Mouse (Mus musculus): ENCODE data around the gene Hsd3b7. TPM values are rescaled to one million over a fixed set of nuclear protein-coding genes. Genes with fewer than 3 reads are reported as not detected.

Gene Hsd3b7
- 27.4 and 31.8 TPM in 2 replicates for polyA plus RNA-seq (2015; fragmentation: Nextera tagmentation; extraction: Ambion mirVana)

GRCm38 (mm10) chr7:127800435-127801009, at the start of gene Hsd3b7:
TSS of gene Hsd3b7 (plus strand) at chr7:127800604.
- peak within 1 kb of the TSS; percentile 51 for H3K4me2 ChIP-seq
- H3K9me3 ChIP-seq, result no peaks in the 10 kb centered on the region
- 15% methylated on average over 6 of the region's 6 CpGs for WGBS
- H3K9ac ChIP-seq, result no peak within 1 kb of the TSS
- H3K36me3 ChIP-seq, result peaks cover 39% of the 10 kb centered on the region
- no peaks in the 10 kb centered on the region for H3K27me3 ChIP-seq (replicated peaks)
- ATAC-seq (ENCODE audit: insufficient read depth, low FRiP score, low read depth), result peak; percentile 86
- H3K4me3 ChIP-seq (replicated peaks), result peak within 1 kb of the TSS; percentile 31
- H3K4me1 ChIP-seq, result peaks cover 16% of the 10 kb centered on the region; the same call in 1 of the 2 replicates
- peak within 1 kb of the TSS; percentile 8; the same call in 1 of the 2 replicates for H3K27ac ChIP-seq

- Histone ChIP-seq H3K27ac (no peak overlapping the region), H3K36me3 (peaks cover 53% of the 10 kb centered on the region), H3K9me3 (no peaks in the 10 kb centered on the region), H3K4me2 (no peak overlapping the region), H3K27me3 (replicated peaks) (no peaks in the 10 kb centered on the region), H3K4me3 (replicated peaks) (no peak overlapping the region), H3K9ac (no peak overlapping the region), H3K4me1 (peaks cover 19% of the 10 kb centered on the region)
- WGBS, result 91% methylated on average over 5 of the region's 5 CpGs
- no peak for ATAC-seq (ENCODE audit: insufficient read depth, low FRiP score, low read depth)
These were observed 48.8 kb upstream of the Hsd3b7 start for GRCm38 (mm10) chr7:127751619-127752018.

DNA sequence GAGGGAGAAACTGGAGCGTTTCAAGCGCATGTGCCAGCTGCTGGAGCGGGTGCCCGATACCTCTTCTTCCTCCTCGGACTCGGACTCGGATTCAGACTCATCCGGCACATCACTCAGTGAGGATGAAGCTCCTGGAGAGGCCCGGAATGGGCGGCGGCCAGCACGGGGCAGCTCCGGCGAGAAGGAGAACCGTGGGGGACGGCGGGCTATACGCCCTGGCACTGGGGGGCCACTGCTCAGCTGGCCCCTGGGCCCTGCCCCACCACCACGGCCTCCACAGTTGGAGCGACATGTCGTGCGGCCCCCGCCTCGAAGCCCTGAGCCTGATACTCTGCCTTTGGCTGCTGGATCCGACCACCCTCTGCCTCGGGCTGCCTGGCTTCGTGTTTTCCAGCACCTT, 48.3 kb upstream of the Hsd3b7 start:
- peaks cover 56% of the 10 kb centered on the region for H3K36me3 ChIP-seq
- 93% methylated on average over 27 of the region's 27 CpGs for WGBS

GRCm38 (mm10) chr7:127753158-127753557, 47.2 kb upstream of the Hsd3b7 start:
- Histone ChIP-seq H3K27ac (no peak overlapping the region), H3K36me3 (peaks cover 61% of the 10 kb centered on the region)
- ATAC-seq (ENCODE audit: insufficient read depth, low FRiP score, low read depth), result no peak

More for the DNA sequence above, 48.3 kb upstream of the Hsd3b7 start:
- H3K9ac ChIP-seq, result no peak overlapping the region
- H3K27ac ChIP-seq, result no peak overlapping the region
- no peak overlapping the region for H3K4me2 ChIP-seq
- no peak for ATAC-seq (ENCODE audit: insufficient read depth, low FRiP score, low read depth)
- H3K4me3 ChIP-seq (replicated peaks), result no peak overlapping the region
- H3K27me3 ChIP-seq (replicated peaks), result no peaks in the 10 kb centered on the region
- H3K4me1 ChIP-seq, result peaks cover 19% of the 10 kb centered on the region
- no peaks in the 10 kb centered on the region for H3K9me3 ChIP-seq

DNA sequence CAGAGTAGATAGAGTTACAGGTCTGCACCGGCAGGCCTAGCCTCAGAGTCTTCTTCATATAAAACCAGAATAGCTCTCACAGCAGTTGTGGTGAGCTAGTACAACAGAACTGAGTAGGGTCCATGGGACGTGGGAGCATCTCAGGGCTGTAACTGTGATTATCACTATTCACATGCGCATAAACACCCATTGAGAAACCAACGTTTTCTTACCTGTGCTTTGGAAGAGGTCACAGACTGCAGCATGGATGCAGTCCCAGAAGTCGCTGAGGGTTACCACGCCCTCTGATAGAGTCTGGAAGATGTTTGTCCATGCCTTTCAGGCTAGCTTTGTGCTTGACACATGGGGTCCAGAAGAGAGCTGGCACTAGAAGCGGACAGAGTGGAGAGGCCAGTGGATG, 46.7 kb upstream of the Hsd3b7 start:
- H3K9me3 ChIP-seq, result no peaks in the 10 kb centered on the region
- peaks cover 55% of the 10 kb centered on the region for H3K36me3 ChIP-seq
- H3K4me1 ChIP-seq, result 0 out of 2 replicates have a peak, but pooled peaks cover 7% of the 10 kb centered on the region
- no peak overlapping the region for H3K9ac ChIP-seq
- H3K4me2 ChIP-seq, result no peak overlapping the region
- H3K4me3 ChIP-seq (replicated peaks), result no peak overlapping the region
- no peaks in the 10 kb centered on the region for H3K27me3 ChIP-seq (replicated peaks)
- H3K27ac ChIP-seq, result no peak overlapping the region
- 80% methylated on average over 7 of the region's 7 CpGs for WGBS
- no peak for ATAC-seq (ENCODE audit: insufficient read depth, low FRiP score, low read depth)

More at GRCm38 (mm10) chr7:127753158-127753557, 47.2 kb upstream of the Hsd3b7 start:
- H3K9me3 ChIP-seq, result no peaks in the 10 kb centered on the region
- 63% methylated on average over 5 of the region's 5 CpGs for WGBS
- no peak overlapping the region for H3K4me3 ChIP-seq (replicated peaks)
- no peaks in the 10 kb centered on the region for H3K27me3 ChIP-seq (replicated peaks)
- peaks cover 8% of the 10 kb centered on the region; the same call in 1 of the 2 replicates for H3K4me1 ChIP-seq
- H3K4me2 ChIP-seq, result no peak overlapping the region
- H3K9ac ChIP-seq, result no peak overlapping the region

DNA sequence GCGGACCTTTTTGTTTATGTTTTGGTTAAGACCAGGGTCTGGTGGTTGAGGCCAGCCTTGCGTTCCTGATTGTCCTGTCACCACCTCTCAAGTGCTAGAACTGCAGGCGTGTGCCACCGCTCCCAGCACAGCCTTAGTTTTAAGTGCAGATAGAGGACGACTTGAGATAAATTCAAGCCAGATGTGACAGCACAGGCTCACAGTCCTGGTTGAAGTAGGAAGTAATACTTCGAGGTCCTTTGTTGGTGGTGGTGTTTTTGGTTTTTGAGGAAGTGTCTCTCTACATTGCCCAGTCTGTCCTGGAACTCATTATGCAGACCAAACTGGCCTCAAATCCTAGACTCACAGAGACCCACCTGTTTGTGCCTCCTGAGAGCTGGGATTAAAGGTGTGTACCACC, 40.7 kb upstream of the Hsd3b7 start:
- no peak overlapping the region for H3K9ac ChIP-seq
- H3K4me1 ChIP-seq, result peaks cover 11% of the 10 kb centered on the region; the same call in 1 of the 2 replicates
- no peaks in the 10 kb centered on the region for H3K27me3 ChIP-seq (replicated peaks)
- no peak overlapping the region for H3K4me3 ChIP-seq (replicated peaks)
- peaks cover 31% of the 10 kb centered on the region for H3K36me3 ChIP-seq
- H3K4me2 ChIP-seq, result no peak overlapping the region
- peak overlapping the region; percentile 12; the same call in 1 of the 2 replicates for H3K27ac ChIP-seq
- no peak for ATAC-seq (ENCODE audit: insufficient read depth, low FRiP score, low read depth)
- no peaks in the 10 kb centered on the region for H3K9me3 ChIP-seq
- 46% methylated on average over 6 of the region's 6 CpGs for WGBS

GRCm38 (mm10) chr7:127760478-127760877, 39.9 kb upstream of the Hsd3b7 start:
- Histone ChIP-seq H3K4me1 (peaks cover 11% of the 10 kb centered on the region; the same call in 1 of the 2 replicates), H3K4me3 (replicated peaks) (no peak overlapping the region), H3K36me3 (peaks cover 34% of the 10 kb centered on the region), H3K9ac (no peak overlapping the region), H3K27me3 (replicated peaks) (no peaks in the 10 kb centered on the region), H3K4me2 (no peak overlapping the region), H3K9me3 (no peaks in the 10 kb centered on the region), H3K27ac (no peak overlapping the region; the same call in 1 of the 2 replicates)
- 68% methylated on average over 3 of the region's 3 CpGs for WGBS
- ATAC-seq (ENCODE audit: insufficient read depth, low FRiP score, low read depth), result no peak

DNA sequence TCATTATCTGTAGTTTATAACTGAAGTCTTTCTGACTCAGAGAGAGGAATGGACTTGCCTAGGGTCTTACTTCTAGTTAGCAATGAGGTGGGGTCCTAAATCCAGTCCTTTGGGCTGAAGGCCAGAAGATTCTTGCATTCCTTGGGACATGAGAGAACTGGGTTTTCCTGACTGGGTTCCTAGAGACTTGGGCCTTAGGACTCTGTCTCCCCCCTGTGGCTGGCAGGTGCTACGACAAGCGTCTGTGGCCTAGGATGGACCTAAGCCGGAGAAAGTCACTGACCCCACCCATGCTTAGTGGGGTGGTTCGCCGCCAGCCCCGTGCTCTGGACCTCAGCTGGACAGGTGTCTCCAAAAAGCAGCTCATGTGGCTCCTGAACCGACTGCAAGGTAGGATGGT, 39.4 kb upstream of the Hsd3b7 start:
- H3K27ac ChIP-seq, result no peak overlapping the region
- 30% methylated on average over 7 of the region's 7 CpGs for WGBS
- ATAC-seq (ENCODE audit: insufficient read depth, low FRiP score, low read depth), result peak; percentile 57; the same call in 1 of the 2 replicates
- no peaks in the 10 kb centered on the region for H3K27me3 ChIP-seq (replicated peaks)
- H3K9ac ChIP-seq, result no peak overlapping the region
- H3K4me2 ChIP-seq, result no peak overlapping the region
- no peaks in the 10 kb centered on the region for H3K9me3 ChIP-seq
- peaks cover 39% of the 10 kb centered on the region for H3K36me3 ChIP-seq
- peaks cover 10% of the 10 kb centered on the region; the same call in 1 of the 2 replicates for H3K4me1 ChIP-seq
- no peak overlapping the region for H3K4me3 ChIP-seq (replicated peaks)

GRCm38 (mm10) chr7:127763642-127764041, 36.8 kb upstream of the Hsd3b7 start:
- Histone ChIP-seq H3K27ac (no peak overlapping the region), H3K9me3 (no peaks in the 10 kb centered on the region), H3K4me1 (peaks cover 9% of the 10 kb centered on the region), H3K4me2 (no peak overlapping the region), H3K36me3 (peaks cover 43% of the 10 kb centered on the region), H3K27me3 (replicated peaks) (no peaks in the 10 kb centered on the region), H3K9ac (no peak overlapping the region), H3K4me3 (replicated peaks) (no peak overlapping the region)
- 87% methylated on average over 4 of the region's 4 CpGs for WGBS
- ATAC-seq (ENCODE audit: insufficient read depth, low FRiP score, low read depth), result no peak

DNA sequence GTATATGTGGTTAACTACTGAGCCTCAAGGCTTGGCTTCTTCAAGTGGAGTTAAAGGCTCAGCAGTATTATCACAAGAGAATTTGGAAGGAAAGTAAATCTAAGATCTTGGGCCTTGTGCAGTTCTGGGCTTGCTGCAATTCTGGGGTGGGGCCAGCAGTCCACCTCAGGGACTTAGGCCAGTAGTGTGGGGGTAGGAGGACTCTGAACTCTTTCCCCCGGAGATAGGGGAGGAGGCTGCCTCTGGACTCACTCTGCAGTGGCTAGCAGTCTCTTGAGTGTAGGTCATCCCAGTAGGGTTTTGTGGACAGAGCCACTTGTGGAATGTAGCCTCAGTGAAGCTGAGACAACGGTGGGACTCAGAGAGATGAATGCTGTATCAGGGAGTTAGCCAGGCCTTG, 34.6 kb upstream of the Hsd3b7 start:
- H3K9ac ChIP-seq, result no peak overlapping the region
- ATAC-seq (ENCODE audit: insufficient read depth, low FRiP score, low read depth), result no peak
- H3K4me3 ChIP-seq (replicated peaks), result no peak overlapping the region
- peaks cover 43% of the 10 kb centered on the region for H3K36me3 ChIP-seq
- no peaks in the 10 kb centered on the region for H3K27me3 ChIP-seq (replicated peaks)
- WGBS, result 83% methylated on average over 2 of the region's 2 CpGs
- no peak overlapping the region for H3K27ac ChIP-seq
- no peak overlapping the region for H3K4me2 ChIP-seq
- no peaks in the 10 kb centered on the region for H3K9me3 ChIP-seq
- peaks cover 13% of the 10 kb centered on the region for H3K4me1 ChIP-seq

DNA sequence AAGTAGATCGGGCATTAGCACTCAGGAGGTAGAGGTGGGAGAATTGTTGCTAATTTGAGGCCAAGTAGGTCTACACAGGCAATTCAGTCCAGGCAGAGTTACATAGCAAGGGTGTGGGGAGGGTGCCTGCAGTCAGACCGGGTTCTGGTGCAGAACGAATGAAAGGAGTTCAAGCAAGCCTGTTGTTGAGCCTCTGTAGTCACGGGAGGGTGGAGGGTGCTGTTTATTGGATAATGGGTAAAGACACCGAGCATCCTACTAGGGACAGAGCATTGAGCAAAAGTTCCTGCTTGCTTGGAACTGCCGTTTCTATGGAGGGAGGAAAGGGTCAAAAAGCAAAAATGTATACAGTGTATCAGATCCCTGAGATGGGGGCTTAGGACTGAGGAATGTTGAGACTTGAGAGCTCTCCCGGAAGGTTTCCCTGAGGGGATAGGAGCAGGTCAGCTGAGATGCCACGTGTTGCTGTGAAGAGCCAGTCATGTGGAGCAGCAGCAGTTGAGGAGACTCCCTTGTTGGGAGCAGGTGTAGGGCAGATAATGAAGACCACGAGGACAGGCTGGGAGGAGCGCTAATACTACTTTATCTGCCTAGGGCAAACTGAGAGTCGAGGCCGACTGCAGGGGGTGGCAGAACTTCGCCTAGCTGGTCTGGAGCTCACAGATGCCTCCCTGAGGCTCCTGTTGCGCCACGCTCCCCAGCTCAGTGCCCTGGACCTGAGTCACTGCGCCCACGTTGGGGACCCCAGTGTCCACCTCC, 33.4 kb upstream of the Hsd3b7 start:
- peak; percentile 40; the same call in 1 of the 2 replicates for ATAC-seq (ENCODE audit: insufficient read depth, low FRiP score, low read depth)
- no peak overlapping the region for H3K4me2 ChIP-seq
- no peak overlapping the region for H3K9ac ChIP-seq
- H3K27me3 ChIP-seq (replicated peaks), result no peaks in the 10 kb centered on the region
- 75% methylated on average over 17 of the region's 17 CpGs for WGBS
- H3K36me3 ChIP-seq, result peaks cover 43% of the 10 kb centered on the region
- no peak overlapping the region for H3K27ac ChIP-seq
- H3K4me1 ChIP-seq, result peaks cover 18% of the 10 kb centered on the region
- no peak overlapping the region for H3K4me3 ChIP-seq (replicated peaks)
- no peaks in the 10 kb centered on the region for H3K9me3 ChIP-seq

DNA sequence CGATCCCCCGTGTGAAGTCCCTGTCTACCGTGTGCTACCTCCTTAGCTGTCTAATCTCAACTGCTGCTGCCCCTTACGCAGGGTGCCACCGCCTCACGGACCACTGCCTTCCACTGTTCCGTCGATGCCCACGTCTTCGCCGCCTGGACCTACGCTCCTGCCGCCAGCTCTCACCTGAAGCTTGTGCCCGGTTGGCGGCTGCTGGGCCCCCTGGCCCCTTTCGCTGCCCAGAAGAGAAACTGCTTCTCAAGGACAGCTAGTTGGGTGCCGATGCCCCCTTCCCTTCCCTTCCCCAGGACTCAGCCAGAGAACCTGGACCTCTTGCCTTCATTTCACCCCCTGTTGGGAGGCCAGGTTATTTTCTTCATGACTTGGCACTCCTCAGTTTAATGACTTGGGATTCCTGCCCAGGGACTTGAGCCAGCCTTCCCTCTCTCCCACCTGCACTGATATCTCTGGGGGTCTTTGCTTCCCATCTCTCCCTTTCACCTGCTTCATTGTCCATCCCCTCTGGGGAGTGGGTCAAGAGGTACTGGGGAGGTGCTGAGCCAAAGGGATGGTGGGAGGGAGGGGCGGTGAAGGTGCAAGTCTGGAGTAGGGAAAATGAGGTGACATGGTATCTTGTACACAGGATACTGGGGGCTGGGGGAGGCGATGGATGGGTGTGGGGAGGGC, 32.6 kb upstream of the Hsd3b7 start:
- Histone ChIP-seq H3K27me3 (replicated peaks) (no peaks in the 10 kb centered on the region), H3K9me3 (no peaks in the 10 kb centered on the region), H3K9ac (no peak overlapping the region), H3K4me1 (peaks cover 18% of the 10 kb centered on the region), H3K4me3 (replicated peaks) (no peak overlapping the region), H3K36me3 (peaks cover 38% of the 10 kb centered on the region), H3K4me2 (peak overlapping the region; percentile 80), H3K27ac (no peak overlapping the region)
- ATAC-seq (ENCODE audit: insufficient read depth, low FRiP score, low read depth), result no peak
- WGBS, result 90% methylated on average over 19 of the region's 19 CpGs
